Mouse (Mus musculus): ENCODE measurements around the gene Ubtf. TPM values are rescaled to one million over a fixed set of nuclear protein-coding genes. Genes with fewer than 3 reads are reported as not detected.
"Not testable (repeated sequence)": the region's sequence is repeated elsewhere in the genome, so short reads cannot be mapped to it uniquely, and the experiment has no call there.

Ubtf gene
- polyA plus RNA-seq, 1 experiment from 2014 or later: 51.0 TPM

GRCm38 (mm10) chr11:102290141-102290540 is 29.4 kb downstream of the Ubtf start:
- Histone ChIP-seq H3K36me3 (peaks cover 54% of the 10 kb centered on the region), H3K4me2 (no peak overlapping the region), H3K9me3 (replicated peaks) (no peaks in the 10 kb centered on the region), H3K27ac (no peak overlapping the region), H3K4me1 (replicated peaks) (peaks cover 28% of the 10 kb centered on the region), H3K4me3 (no peak overlapping the region), H3K9ac (no peak overlapping the region), H3K27me3 (no peaks in the 10 kb centered on the region)
- WGBS: 78% methylated on average over 4 of the region's 4 CpGs
- ATAC-seq (replicated peaks; ENCODE audit: insufficient number of reproducible peaks, insufficient read depth, low FRiP score, low read depth): no peak

- Histone ChIP-seq H3K27me3 (no peaks in the 10 kb centered on the region), H3K27ac (no peak overlapping the region), H3K36me3 (peaks cover 54% of the 10 kb centered on the region), H3K9me3 (replicated peaks) (no peaks in the 10 kb centered on the region), H3K9ac (no peak overlapping the region), H3K4me2 (no peak overlapping the region), H3K4me3 (no peak overlapping the region), H3K4me1 (replicated peaks) (peaks cover 23% of the 10 kb centered on the region)
- ATAC-seq (replicated peaks; ENCODE audit: insufficient number of reproducible peaks, insufficient read depth, low FRiP score, low read depth): no peak
- 58% methylated on average over 6 of the region's 6 CpGs for WGBS
Measured at GRCm38 (mm10) chr11:102289511-102290100, 29.9 kb downstream of the Ubtf start.

GRCm38 (mm10) chr11:102288913-102289312 is 30.6 kb downstream of the Ubtf start:
- WGBS: 75% methylated on average over 2 of the region's 2 CpGs
- H3K27ac ChIP-seq: no peak overlapping the region
- no peak for ATAC-seq (replicated peaks; ENCODE audit: insufficient number of reproducible peaks, insufficient read depth, low FRiP score, low read depth)
- no peaks in the 10 kb centered on the region for H3K9me3 ChIP-seq (replicated peaks)
- H3K27me3 ChIP-seq: no peaks in the 10 kb centered on the region
- H3K4me2 ChIP-seq: no peak overlapping the region
- peaks cover 16% of the 10 kb centered on the region for H3K4me1 ChIP-seq (replicated peaks)
- no peak overlapping the region for H3K9ac ChIP-seq
- peaks cover 51% of the 10 kb centered on the region for H3K36me3 ChIP-seq
- no peak overlapping the region for H3K4me3 ChIP-seq

GRCm38 (mm10) chr11:102288027-102288804 is 31.3 kb downstream of the Ubtf start:
- H3K36me3 ChIP-seq: peaks cover 45% of the 10 kb centered on the region
- no peak overlapping the region for H3K9ac ChIP-seq
- no peak for ATAC-seq (replicated peaks; ENCODE audit: insufficient number of reproducible peaks, insufficient read depth, low FRiP score, low read depth)
- no peak overlapping the region for H3K4me3 ChIP-seq
- 81% methylated on average over 8 of the region's 8 CpGs for WGBS
- H3K9me3 ChIP-seq (replicated peaks): no peaks in the 10 kb centered on the region
- H3K27me3 ChIP-seq: no peaks in the 10 kb centered on the region
- peaks cover 14% of the 10 kb centered on the region for H3K4me1 ChIP-seq (replicated peaks)
- no peak overlapping the region for H3K4me2 ChIP-seq
- no peak overlapping the region for H3K27ac ChIP-seq

- Histone ChIP-seq H3K9ac (no peak overlapping the region), H3K27ac (no peak overlapping the region), H3K36me3 (peaks cover 38% of the 10 kb centered on the region), H3K4me3 (no peak overlapping the region), H3K4me2 (no peak overlapping the region), H3K27me3 (no peaks in the 10 kb centered on the region), H3K9me3 (replicated peaks) (no peaks in the 10 kb centered on the region), H3K4me1 (replicated peaks) (peaks cover 14% of the 10 kb centered on the region)
- no peak for ATAC-seq (replicated peaks; ENCODE audit: insufficient number of reproducible peaks, insufficient read depth, low FRiP score, low read depth)
- WGBS: 86% methylated on average over 8 of the region's 8 CpGs
Measured at GRCm38 (mm10) chr11:102287485-102287884, 32.1 kb downstream of the Ubtf start.

- no peaks in the 10 kb centered on the region for H3K27me3 ChIP-seq
- H3K9ac ChIP-seq: peak overlapping the region; percentile 89
- H3K27ac ChIP-seq: peak overlapping the region; percentile 84
- ATAC-seq (replicated peaks; ENCODE audit: insufficient number of reproducible peaks, insufficient read depth, low FRiP score, low read depth): peak; percentile 66
- H3K9me3 ChIP-seq (replicated peaks): no peaks in the 10 kb centered on the region
- H3K4me3 ChIP-seq: peak overlapping the region; percentile 91
- H3K36me3 ChIP-seq: peaks cover 16% of the 10 kb centered on the region
- H3K4me1 ChIP-seq (replicated peaks): peaks cover 14% of the 10 kb centered on the region
- H3K4me2 ChIP-seq: peak overlapping the region; percentile 73
- WGBS: 3% methylated on average over 31 of the region's 31 CpGs
Measured at GRCm38 (mm10) chr11:102285095-102285834, 34.3 kb downstream of the Ubtf start.

GRCm38 (mm10) chr11:102284501-102285094 is 34.9 kb downstream of the Ubtf start, which contains the start of gene Tmub2:
Gene Tmub2, plus strand, starts transcription at chr11:102284931.
- Histone ChIP-seq H3K27me3 (no peaks in the 10 kb centered on the region), H3K4me2 (peak within 1 kb of the TSS; percentile 73), H3K27ac (peak within 1 kb of the TSS; percentile 84), H3K4me3 (peak within 1 kb of the TSS; percentile 91), H3K4me1 (replicated peaks) (peaks cover 14% of the 10 kb centered on the region), H3K9me3 (replicated peaks) (no peaks in the 10 kb centered on the region), H3K36me3 (peaks cover 13% of the 10 kb centered on the region), H3K9ac (peak within 1 kb of the TSS; percentile 89)
- WGBS: under 1% methylated on average over 32 of the region's 32 CpGs
- peak; percentile 93 for ATAC-seq (replicated peaks; ENCODE audit: insufficient number of reproducible peaks, insufficient read depth, low FRiP score, low read depth)

GRCm38 (mm10) chr11:102283922-102284321 is 35.6 kb downstream of the Ubtf start:
- H3K36me3 ChIP-seq: peaks cover 13% of the 10 kb centered on the region
- H3K27me3 ChIP-seq: no peaks in the 10 kb centered on the region
- H3K4me1 ChIP-seq (replicated peaks): peaks cover 14% of the 10 kb centered on the region
- H3K4me2 ChIP-seq: peak overlapping the region; percentile 73
- no peaks in the 10 kb centered on the region for H3K9me3 ChIP-seq (replicated peaks)
- WGBS: 85% methylated on average over 6 of the region's 6 CpGs
- no peak overlapping the region for H3K9ac ChIP-seq
- ATAC-seq (replicated peaks; ENCODE audit: insufficient number of reproducible peaks, insufficient read depth, low FRiP score, low read depth): no peak
- H3K4me3 ChIP-seq: peak overlapping the region; percentile 91
- H3K27ac ChIP-seq: peak overlapping the region; percentile 84

GRCm38 (mm10) chr11:102280267-102280666 is 39.3 kb downstream of the Ubtf start:
- WGBS: 72% methylated on average over 6 of the region's 6 CpGs
- not testable (repeated sequence) for H3K27me3 ChIP-seq; H3K36me3 ChIP-seq; H3K4me3 ChIP-seq; H3K9ac ChIP-seq; ATAC-seq (replicated peaks; ENCODE audit: insufficient number of reproducible peaks, insufficient read depth, low FRiP score, low read depth); H3K27ac ChIP-seq; H3K4me2 ChIP-seq; H3K4me1 ChIP-seq (replicated peaks); H3K9me3 ChIP-seq (replicated peaks)

- Histone ChIP-seq H3K4me1 (replicated peaks) (peaks cover 8% of the 10 kb centered on the region), H3K9ac (no peak overlapping the region), H3K4me2 (no peak overlapping the region), H3K9me3 (replicated peaks) (no peaks in the 10 kb centered on the region), H3K27me3 (peaks cover 4% of the 10 kb centered on the region; the same call in 1 of the 2 replicates), H3K27ac (no peak overlapping the region), H3K4me3 (no peak overlapping the region), H3K36me3 (no peaks in the 10 kb centered on the region)
- no peak for ATAC-seq (replicated peaks; ENCODE audit: insufficient number of reproducible peaks, insufficient read depth, low FRiP score, low read depth)
- WGBS: 80% methylated on average over 3 of the region's 3 CpGs
Measured at GRCm38 (mm10) chr11:102279595-102279994, 39.9 kb downstream of the Ubtf start.

GRCm38 (mm10) chr11:102277754-102278153 is 41.8 kb downstream of the Ubtf start:
- no peak for ATAC-seq (replicated peaks; ENCODE audit: insufficient number of reproducible peaks, insufficient read depth, low FRiP score, low read depth)
- Histone ChIP-seq H3K27ac (no peak overlapping the region), H3K9me3 (replicated peaks) (no peaks in the 10 kb centered on the region), H3K4me2 (no peak overlapping the region), H3K4me3 (no peak overlapping the region), H3K36me3 (no peaks in the 10 kb centered on the region), H3K27me3 (peaks cover 4% of the 10 kb centered on the region; the same call in 1 of the 2 replicates), H3K9ac (no peak overlapping the region), H3K4me1 (replicated peaks) (peaks cover 8% of the 10 kb centered on the region)
- 65% methylated on average over 11 of the region's 12 CpGs for WGBS
